Mouse (Mus musculus): Measurements from ENCODE around the gene Mybph. TPM values are rescaled to one million over a fixed set of nuclear protein-coding genes. Genes with fewer than 3 reads are reported as not detected.

Mybph gene
- polyA plus RNA-seq, 1 experiment from 2014 or later: 4.4 TPM

DNA sequence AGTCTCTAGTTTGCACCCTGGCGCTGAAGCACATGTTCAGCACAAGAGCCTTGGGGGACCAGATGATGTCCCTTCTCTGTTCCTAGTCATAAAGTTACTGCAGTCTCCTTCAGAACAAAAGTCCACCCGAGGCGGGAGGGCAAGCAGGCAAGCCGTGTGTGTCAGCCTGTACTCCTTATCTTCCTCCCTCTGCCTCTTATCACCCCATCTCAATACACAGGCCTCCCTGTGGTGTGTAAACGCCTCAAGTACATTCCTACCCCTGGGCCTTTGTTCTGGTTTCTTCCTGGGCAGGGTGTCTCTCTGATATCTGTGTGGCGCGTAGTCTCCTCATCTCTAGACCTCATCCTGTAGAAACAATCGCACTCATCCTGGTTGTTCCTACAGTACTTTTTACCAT lies 33.5 kb downstream of the Mybph start:
- no peak for ATAC-seq (replicated peaks; ENCODE audit: insufficient number of reproducible peaks, low FRiP score, low TSS enrichment, low read depth)

DNA sequence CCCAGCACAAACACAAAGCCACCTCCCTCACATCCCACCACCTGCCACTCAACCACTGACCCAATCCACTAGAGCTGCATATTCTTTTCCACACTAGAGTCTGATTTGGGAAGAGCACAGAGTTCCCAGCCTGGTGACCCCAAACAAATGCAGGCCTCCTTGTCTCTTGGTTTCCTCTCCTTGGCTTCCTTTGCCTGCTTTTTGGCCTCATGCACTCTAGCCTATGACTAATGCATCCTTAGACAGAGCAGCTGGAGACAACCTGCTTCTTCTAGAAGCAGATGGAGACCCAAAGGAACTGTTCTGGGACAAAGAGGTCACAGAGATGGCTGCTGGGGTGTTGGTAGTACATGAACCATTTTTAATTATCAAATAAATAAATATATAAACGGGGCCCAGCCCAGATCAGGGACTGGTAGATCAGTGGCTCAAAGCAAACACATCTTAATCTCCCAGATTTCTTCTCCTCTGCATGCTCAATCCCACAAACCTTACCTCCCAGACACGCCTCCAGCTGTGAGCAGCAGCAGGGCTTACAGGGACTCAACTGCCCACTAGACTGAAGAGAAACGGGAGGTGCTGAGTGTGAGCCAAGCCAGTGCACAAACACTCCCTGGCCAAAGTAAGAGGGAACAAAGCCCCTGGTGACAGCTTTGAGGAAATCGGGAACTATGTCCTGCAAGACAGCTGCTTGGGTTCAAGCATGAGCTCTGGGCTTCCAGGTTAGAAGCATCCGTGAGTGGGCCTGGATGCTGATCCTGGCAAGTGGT lies 36.7 kb downstream of the Mybph start:
- no peak for DNase-seq (ENCODE audit: low spot score)
- Histone ChIP-seq H3K9me3 (replicated peaks; ENCODE audit: control insufficient read depth, low read length) (no peaks in the 10 kb centered on the region), H3K27ac (replicated peaks; ENCODE audit: low read depth, low read length) (no peak overlapping the region), H3K4me2 (ENCODE audit: low read depth, low read length) (no peak overlapping the region), H3K27me3 (ENCODE audit: control insufficient read depth, insufficient read depth, low read length) (peaks cover 23% of the 10 kb centered on the region), H3K4me3 (ENCODE audit: low read depth, low read length) (no peak overlapping the region), H3K9ac (replicated peaks; ENCODE audit: low read length) (no peak overlapping the region), H3K4me1 (ENCODE audit: control insufficient read depth, insufficient read depth, low read length) (no peaks in the 10 kb centered on the region), H3K36me3 (replicated peaks; ENCODE audit: control insufficient read depth, insufficient read depth, low read depth, low read length) (no peaks in the 10 kb centered on the region)
- WGBS: 70% methylated on average over 5 of the region's 5 CpGs
- no peak for ATAC-seq (replicated peaks; ENCODE audit: insufficient number of reproducible peaks, low FRiP score, low TSS enrichment, low read depth)

More for the DNA sequence above, 33.5 kb downstream of the Mybph start:
- Histone ChIP-seq H3K27ac (replicated peaks; ENCODE audit: low read depth, low read length) (no peak overlapping the region), H3K27me3 (ENCODE audit: control insufficient read depth, insufficient read depth, low read length) (no peaks in the 10 kb centered on the region), H3K9me3 (replicated peaks; ENCODE audit: control insufficient read depth, low read length) (no peaks in the 10 kb centered on the region), H3K4me2 (ENCODE audit: low read depth, low read length) (no peak overlapping the region), H3K4me3 (ENCODE audit: low read depth, low read length) (no peak overlapping the region), H3K9ac (replicated peaks; ENCODE audit: low read length) (no peak overlapping the region), H3K4me1 (ENCODE audit: control insufficient read depth, insufficient read depth, low read length) (no peaks in the 10 kb centered on the region), H3K36me3 (replicated peaks; ENCODE audit: control insufficient read depth, insufficient read depth, low read depth, low read length) (no peaks in the 10 kb centered on the region)
- 87% methylated on average over 8 of the region's 8 CpGs for WGBS
- no peak for DNase-seq (ENCODE audit: low spot score)

- no peak overlapping the region; the same call in 1 of the 2 replicates for H3K4me2 ChIP-seq (ENCODE audit: low read depth, low read length)
- H3K27me3 ChIP-seq (ENCODE audit: control insufficient read depth, insufficient read depth, low read length): peaks cover 29% of the 10 kb centered on the region
- H3K27ac ChIP-seq (replicated peaks; ENCODE audit: low read depth, low read length): no peak overlapping the region
- H3K4me1 ChIP-seq (ENCODE audit: control insufficient read depth, insufficient read depth, low read length): no peaks in the 10 kb centered on the region
- H3K9me3 ChIP-seq (replicated peaks; ENCODE audit: control insufficient read depth, low read length): no peaks in the 10 kb centered on the region
- H3K9ac ChIP-seq (replicated peaks; ENCODE audit: low read length): no peak overlapping the region
- no peaks in the 10 kb centered on the region for H3K36me3 ChIP-seq (replicated peaks; ENCODE audit: control insufficient read depth, insufficient read depth, low read depth, low read length)
- ATAC-seq (replicated peaks; ENCODE audit: insufficient number of reproducible peaks, low FRiP score, low TSS enrichment, low read depth) (no peak), DNase-seq (ENCODE audit: low spot score) (no peak)
- no peak overlapping the region for H3K4me3 ChIP-seq (ENCODE audit: low read depth, low read length)
- 86% methylated on average over 10 of the region's 10 CpGs for WGBS
Observed at GRCm38 (mm10) chr1:134230638-134231228, 37.5 kb downstream of the Mybph start.

DNA sequence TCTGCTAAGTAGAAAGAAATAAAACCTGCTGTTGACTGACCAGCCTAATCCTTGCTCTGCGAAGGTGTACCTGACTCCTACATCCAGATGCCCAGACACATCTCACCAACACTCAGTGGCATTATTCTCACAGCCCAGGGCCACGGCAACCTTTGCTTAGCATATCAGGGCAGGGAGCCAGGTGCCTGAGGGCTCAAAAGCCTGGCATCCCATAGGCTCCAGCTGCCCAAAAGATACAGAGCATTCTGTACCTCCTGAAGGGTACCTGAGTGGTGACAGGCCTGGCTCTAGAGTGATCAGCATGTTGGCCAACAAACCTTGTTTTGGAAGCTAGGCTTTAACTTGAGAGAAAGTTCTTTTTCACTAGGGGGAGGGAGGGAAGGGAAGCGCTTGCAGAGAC lies 38.0 kb downstream of the Mybph start:
- Histone ChIP-seq H3K36me3 (replicated peaks; ENCODE audit: control insufficient read depth, insufficient read depth, low read depth, low read length) (no peaks in the 10 kb centered on the region), H3K9me3 (replicated peaks; ENCODE audit: control insufficient read depth, low read length) (no peaks in the 10 kb centered on the region), H3K27me3 (ENCODE audit: control insufficient read depth, insufficient read depth, low read length) (peaks cover 34% of the 10 kb centered on the region), H3K4me1 (ENCODE audit: control insufficient read depth, insufficient read depth, low read length) (no peaks in the 10 kb centered on the region), H3K9ac (replicated peaks; ENCODE audit: low read length) (no peak overlapping the region), H3K4me2 (ENCODE audit: low read depth, low read length) (no peak overlapping the region), H3K4me3 (ENCODE audit: low read depth, low read length) (no peak overlapping the region), H3K27ac (replicated peaks; ENCODE audit: low read depth, low read length) (no peak overlapping the region)
- DNase-seq (ENCODE audit: low spot score) (no peak), ATAC-seq (replicated peaks; ENCODE audit: insufficient number of reproducible peaks, low FRiP score, low TSS enrichment, low read depth) (no peak)
- 81% methylated on average over 3 of the region's 3 CpGs for WGBS

DNA sequence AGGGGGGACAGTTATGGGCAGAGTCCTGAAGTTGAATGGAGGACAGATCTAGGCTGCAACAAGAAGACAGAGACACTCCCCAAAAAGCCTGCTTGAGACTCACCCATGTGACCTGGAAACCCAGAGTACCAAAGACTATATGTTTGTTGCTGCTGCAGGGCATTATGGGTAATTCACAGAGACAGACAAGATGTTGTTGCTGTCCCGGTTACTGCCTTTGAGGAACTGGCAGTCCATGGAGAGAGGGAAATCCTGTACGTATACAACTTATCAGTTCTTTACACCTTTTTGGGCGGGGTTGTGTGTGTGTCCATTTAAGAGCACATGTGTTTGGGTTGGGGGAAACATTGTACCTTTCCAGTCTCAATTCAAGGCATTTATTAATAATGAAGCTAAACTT lies 38.4 kb downstream of the Mybph start:
- Histone ChIP-seq H3K27me3 (ENCODE audit: control insufficient read depth, insufficient read depth, low read length) (peaks cover 37% of the 10 kb centered on the region), H3K4me2 (ENCODE audit: low read depth, low read length) (no peak overlapping the region), H3K9ac (replicated peaks; ENCODE audit: low read length) (no peak overlapping the region), H3K36me3 (replicated peaks; ENCODE audit: control insufficient read depth, insufficient read depth, low read depth, low read length) (no peaks in the 10 kb centered on the region), H3K9me3 (replicated peaks; ENCODE audit: control insufficient read depth, low read length) (no peaks in the 10 kb centered on the region), H3K4me3 (ENCODE audit: low read depth, low read length) (no peak overlapping the region), H3K4me1 (ENCODE audit: control insufficient read depth, insufficient read depth, low read length) (no peaks in the 10 kb centered on the region), H3K27ac (replicated peaks; ENCODE audit: low read depth, low read length) (no peak overlapping the region)
- WGBS: 76% methylated on average over 3 of the region's 3 CpGs
- ATAC-seq (replicated peaks; ENCODE audit: insufficient number of reproducible peaks, low FRiP score, low TSS enrichment, low read depth): no peak
- DNase-seq (ENCODE audit: low spot score): no peak

- Histone ChIP-seq H3K27me3 (ENCODE audit: control insufficient read depth, insufficient read depth, low read length) (peaks cover 37% of the 10 kb centered on the region), H3K36me3 (replicated peaks; ENCODE audit: control insufficient read depth, insufficient read depth, low read depth, low read length) (no peaks in the 10 kb centered on the region), H3K9ac (replicated peaks; ENCODE audit: low read length) (no peak overlapping the region), H3K9me3 (replicated peaks; ENCODE audit: control insufficient read depth, low read length) (no peaks in the 10 kb centered on the region), H3K27ac (replicated peaks; ENCODE audit: low read depth, low read length) (no peak overlapping the region), H3K4me2 (ENCODE audit: low read depth, low read length) (no peak overlapping the region), H3K4me1 (ENCODE audit: control insufficient read depth, insufficient read depth, low read length) (no peaks in the 10 kb centered on the region), H3K4me3 (ENCODE audit: low read depth, low read length) (no peak overlapping the region)
- 70% methylated on average over 8 of the region's 8 CpGs for WGBS
- ATAC-seq (replicated peaks; ENCODE audit: insufficient number of reproducible peaks, low FRiP score, low TSS enrichment, low read depth): no peak
- DNase-seq (ENCODE audit: low spot score): no peak
Observed at GRCm38 (mm10) chr1:134232326-134232725, 39.1 kb downstream of the Mybph start.

- Histone ChIP-seq H3K9me3 (replicated peaks; ENCODE audit: control insufficient read depth, low read length) (no peaks in the 10 kb centered on the region), H3K27me3 (ENCODE audit: control insufficient read depth, insufficient read depth, low read length) (peaks cover 37% of the 10 kb centered on the region), H3K36me3 (replicated peaks; ENCODE audit: control insufficient read depth, insufficient read depth, low read depth, low read length) (no peaks in the 10 kb centered on the region), H3K4me2 (ENCODE audit: low read depth, low read length) (no peak overlapping the region), H3K9ac (replicated peaks; ENCODE audit: low read length) (no peak overlapping the region), H3K4me3 (ENCODE audit: low read depth, low read length) (no peak overlapping the region), H3K4me1 (ENCODE audit: control insufficient read depth, insufficient read depth, low read length) (no peaks in the 10 kb centered on the region), H3K27ac (replicated peaks; ENCODE audit: low read depth, low read length) (no peak overlapping the region)
- 50% methylated on average over 12 of the region's 12 CpGs for WGBS
- no peak for ATAC-seq (replicated peaks; ENCODE audit: insufficient number of reproducible peaks, low FRiP score, low TSS enrichment, low read depth)
- DNase-seq (ENCODE audit: low spot score): no peak
Observed at GRCm38 (mm10) chr1:134232778-134233531, 39.7 kb downstream of the Mybph start.
